Mouse (Mus musculus) heart, adult 2 months (tissue): ENCODE results near the gene Mreg. TPM values are rescaled to one million over a fixed set of nuclear protein-coding genes. Genes with fewer than 3 reads are reported as not detected.

Experiments
- DNase-seq, 2 experiments: peaks; one replicate each; pipeline ENCODE4 v3.0.0; 2021
- H3K27ac ChIP-seq: fragments of 200-600 bp; 2 replicates; pipeline ENCODE4 v1.8.1; 2022
- H3K27me3 ChIP-seq: fragments of 200-500 bp; 2 replicates; pipeline ENCODE4 v1.6.1; 2012; ENCODE audit warnings: mild to moderate bottlenecking, low read length, inconsistent platforms, mixed read lengths; ENCODE audit not compliant: control insufficient read depth, insufficient read depth
- H3K36me3 ChIP-seq: fragments of 200-500 bp; 2 replicates; pipeline ENCODE4 v1.6.1; 2012; ENCODE audit warnings: low read length, inconsistent platforms; ENCODE audit not compliant: control insufficient read depth, insufficient read depth
- H3K4me1 ChIP-seq: fragments of 200-500 bp; 2 replicates; pipeline ENCODE4 v1.6.1; 2011; ENCODE audit warnings: low read length; ENCODE audit not compliant: control insufficient read depth, insufficient read depth
- H3K4me3 ChIP-seq: fragments of 200-600 bp; 2 replicates; pipeline ENCODE4 v1.8.1; 2022
- H3K79me2 ChIP-seq: fragments of 200-500 bp; replicated peaks from 2 replicates; pipeline ENCODE4 v1.6.1; 2012; ENCODE audit warnings: mild to moderate bottlenecking, inconsistent platforms, low read length, moderate library complexity, mixed read lengths; ENCODE audit not compliant: control insufficient read depth, insufficient read depth
- H3K9ac ChIP-seq: fragments of 200-500 bp; 2 replicates; pipeline ENCODE4 v1.6.1; 2012; ENCODE audit warnings: low read depth, mild to moderate bottlenecking, control low read depth, inconsistent platforms, low read length, mixed read lengths
- CTCF ChIP-seq: fragments of 200-600 bp; IDR thresholded peaks from 2 replicates; pipeline ENCODE4 v1.8.1; 2022; ENCODE audit warnings: antibody characterized with exemption, mild to moderate bottlenecking, moderate library complexity
- EP300 ChIP-seq: fragments of 200-500 bp; IDR thresholded peaks from 2 replicates; pipeline ENCODE4 v1.6.1; 2011; ENCODE audit warnings: low read depth, low read length, control low read depth; ENCODE audit not compliant: insufficient read depth
- POLR2A ChIP-seq: fragments of 200-500 bp; IDR thresholded peaks from 2 replicates; pipeline ENCODE4 v1.6.1; 2011; ENCODE audit warnings: mild to moderate bottlenecking, low read depth, low read length, control low read depth; ENCODE audit not compliant: insufficient read depth
- WGBS: fragments of 180-500 bp; shearing (Covaris S2); methylation state at CpG from one replicate; pipeline ENCODE4 v1.1.7; 2018; 5-methylcytosine and 5-hydroxymethylcytosine counted together
- intact Hi-C: fragments of 180-260 bp; cut with DNase I; formaldehyde crosslinking; loops from one replicate; pipeline ENCODE4 v1.15.1; 2025
- long read RNA-seq: library from polyadenylated mRNA; stranded (forward); transcript quantifications from one replicate; pipeline ENCODE4 v2.0.0, GENCODE M21; 2021
- polyA plus RNA-seq: library from polyadenylated mRNA; depleted of rRNA; stranded (reverse); fragments of >200 nt; gene quantifications from 2 replicates; pipeline ENCODE4 v1.2.3, GENCODE M21; 2012; rRNA removed
- total RNA-seq, 2 experiments: library from RNA; stranded (reverse); gene quantifications; 2 replicates each; pipeline ENCODE4 v1.2.3; 2021

The Mreg gene
- total RNA-seq (10 to 100 TPM; 31.1 to 34.8 TPM), polyA plus RNA-seq (14.9 and 18.3 TPM in 2 replicates)
- long read RNA-seq, transcript Mreg-201 (5 exons, 2,284 nt), result major isoform, 10 of 12 reads
- long read RNA-seq, partial matches to known transcripts, result 1 of 12 reads
- long read RNA-seq, other reads (novel, unspliced or antisense), result 1 of 12 reads

- under 1% methylated on average over 89 of the region's 89 CpGs for WGBS
- Histone ChIP-seq H3K79me2 (no peaks in the 10 kb centered on the region), H3K4me1 (peaks cover 8% of the 10 kb centered on the region), H3K4me3 (peak within 1 kb of the TSS; percentile 55), H3K9ac (peak within 1 kb of the TSS; percentile 90), H3K27ac (peak within 1 kb of the TSS; percentile 73), H3K27me3 (no peaks in the 10 kb centered on the region), H3K36me3 (no peaks in the 10 kb centered on the region)
- no peak for TF ChIP-seq EP300
- peak; percentile 63 for TF ChIP-seq POLR2A
- peak; percentile 64 for TF ChIP-seq CTCF
- peak; percentile 81 to 83 for DNase-seq
- intact Hi-C loops, result no loop called here
These were observed at the start of gene Mreg for GRCm38 (mm10) chr1:72211701-72212699. Gene Mreg (minus strand): TSS chr1:72212307.

GRCm38 (mm10) chr1:72256381-72257256, 44.5 kb upstream of the Mreg start:
- no peak overlapping the region for H3K4me3 ChIP-seq
- no peaks in the 10 kb centered on the region for H3K36me3 ChIP-seq
- H3K9ac ChIP-seq, result no peak overlapping the region
- no peaks in the 10 kb centered on the region for H3K27me3 ChIP-seq
- intact Hi-C loops, result no loop called here
- TF ChIP-seq EP300 (0 out of 2 replicates have a peak, but pooled peaks have one; percentile 22), POLR2A (no peak)
- 66% methylated on average over 9 of the region's 9 CpGs for WGBS
- H3K27ac ChIP-seq, result no peak overlapping the region
- DNase-seq, result peak in 1 of 2 experiments; percentile 10
- peaks cover 3% of the 10 kb centered on the region for H3K4me1 ChIP-seq
- no peaks in the 10 kb centered on the region for H3K79me2 ChIP-seq

GRCm38 (mm10) chr1:72255854-72256175, 43.7 kb upstream of the Mreg start:
- Histone ChIP-seq H3K4me3 (no peak overlapping the region), H3K4me1 (peaks cover 3% of the 10 kb centered on the region), H3K36me3 (no peaks in the 10 kb centered on the region), H3K79me2 (no peaks in the 10 kb centered on the region), H3K27ac (no peak overlapping the region; the same call in 1 of the 2 replicates), H3K9ac (peak overlapping the region; percentile 46), H3K27me3 (no peaks in the 10 kb centered on the region)
- no peak for DNase-seq
- WGBS, result 37% methylated on average over 11 of the region's 11 CpGs
- TF ChIP-seq CTCF (no peak), POLR2A (no peak), EP300 (no peak)
- intact Hi-C loops, result no loop called here

- intact Hi-C loops, result no loop called here
- peak in 1 of 2 experiments; percentile 28 for DNase-seq
- Histone ChIP-seq H3K27ac (peak overlapping the region; percentile 80), H3K79me2 (no peaks in the 10 kb centered on the region), H3K9ac (peak overlapping the region; percentile 86), H3K4me1 (peaks cover 3% of the 10 kb centered on the region), H3K36me3 (no peaks in the 10 kb centered on the region), H3K4me3 (peak overlapping the region; percentile 55), H3K27me3 (no peaks in the 10 kb centered on the region)
- 8% methylated on average over 15 of the region's 15 CpGs for WGBS
- 0 out of 2 replicates have a peak, but pooled peaks have one; percentile 41 for TF ChIP-seq EP300
- no peak for TF ChIP-seq CTCF
- TF ChIP-seq POLR2A, result peak; percentile 62
These were observed 43.2 kb upstream of the Mreg start for GRCm38 (mm10) chr1:72255062-72255853.

- under 1% methylated on average over 35 of the region's 35 CpGs for WGBS
- peaks cover 3% of the 10 kb centered on the region for H3K4me1 ChIP-seq
- no peaks in the 10 kb centered on the region for H3K36me3 ChIP-seq
- TF ChIP-seq CTCF (no peak), EP300 (no peak; the same call in 1 of the 2 replicates), POLR2A (peak; percentile 86)
- intact Hi-C loops, result no loop called here
- peak overlapping the region; percentile 86 for H3K9ac ChIP-seq
- no peaks in the 10 kb centered on the region for H3K79me2 ChIP-seq
- H3K4me3 ChIP-seq, result peak overlapping the region; percentile 55
- DNase-seq, result peak; percentile 90
- H3K27me3 ChIP-seq, result no peaks in the 10 kb centered on the region
- peak overlapping the region; percentile 80 for H3K27ac ChIP-seq
These were observed 42.5 kb upstream of the Mreg start for GRCm38 (mm10) chr1:72254545-72255061.
